Mouse (Mus musculus) spleen, postnatal 10 days (tissue): ENCODE results near the gene Scin.
"Not testable (repeated sequence)": the region's sequence is repeated elsewhere in the genome, so short reads cannot be mapped to it uniquely, and the experiment has no call there.

ENCODE experiments used
- DNase-seq, 2 experiments: peaks; one replicate each; pipeline ENCODE4 v3.0.0; 2021 to 2022; ENCODE audit warnings: low spot score in 2 of 2

Gene Scin

GRCm38 (mm10) chr12:40133573-40134271 is at the start of gene Scin:
TSS of gene Scin (minus strand) at chr12:40134228.
- DNase-seq = no peak

- peak in 1 of 2 experiments; percentile 52 for DNase-seq
Observed at GRCm38 (mm10) chr12:40177089-40177488, 43.1 kb upstream of the Scin start.

GRCm38 (mm10) chr12:40176158-40176557 is 42.1 kb upstream of the Scin start:
- DNase-seq = no peak

GRCm38 (mm10) chr12:40175171-40175570 is 41.1 kb upstream of the Scin start:
- not testable (repeated sequence) for DNase-seq

GRCm38 (mm10) chr12:40171637-40172036 is 37.6 kb upstream of the Scin start:
- DNase-seq = no peak

GRCm38 (mm10) chr12:40169675-40170074 is 35.6 kb upstream of the Scin start:
- DNase-seq = no peak

GRCm38 (mm10) chr12:40164621-40165020 is 30.6 kb upstream of the Scin start:
- DNase-seq = no peak

GRCm38 (mm10) chr12:40160777-40161176 is 26.7 kb upstream of the Scin start:
- no peak for DNase-seq

GRCm38 (mm10) chr12:40154188-40154587 is 20.2 kb upstream of the Scin start:
- no peak for DNase-seq

- DNase-seq = no peak
Observed at GRCm38 (mm10) chr12:40152353-40153069, 18.5 kb upstream of the Scin start.

GRCm38 (mm10) chr12:40147319-40147718 is 13.3 kb upstream of the Scin start:
- no peak for DNase-seq

GRCm38 (mm10) chr12:40146510-40146909 is 12.5 kb upstream of the Scin start:
- no peak for DNase-seq

GRCm38 (mm10) chr12:40140706-40141105 is 6.7 kb upstream of the Scin start:
- no peak for DNase-seq

- DNase-seq = no peak
Observed at GRCm38 (mm10) chr12:40139484-40140245, 5.6 kb upstream of the Scin start.

- DNase-seq = no peak
Observed at GRCm38 (mm10) chr12:40134529-40134928, 501 bp upstream of the Scin start.

- DNase-seq = no peak
Observed at GRCm38 (mm10) chr12:40133194-40133572, 845 bp downstream of the Scin start.

GRCm38 (mm10) chr12:40118872-40119271 is 15.2 kb downstream of the Scin start:
- no peak for DNase-seq

GRCm38 (mm10) chr12:40117045-40117444 is 17.0 kb downstream of the Scin start:
- DNase-seq = no peak

- DNase-seq = no peak
Observed at GRCm38 (mm10) chr12:40116214-40116613, 17.8 kb downstream of the Scin start.

GRCm38 (mm10) chr12:40114883-40115282 is 19.1 kb downstream of the Scin start:
- DNase-seq = no peak

- DNase-seq = no peak
Observed at GRCm38 (mm10) chr12:40114020-40114419, 20.0 kb downstream of the Scin start.

- no peak for DNase-seq
Observed at GRCm38 (mm10) chr12:40113605-40114004, 20.4 kb downstream of the Scin start.

GRCm38 (mm10) chr12:40109227-40109626 is 24.8 kb downstream of the Scin start:
- DNase-seq = no peak
